Mouse (Mus musculus) R1 (cell line): ENCODE results near the gene Larp1.
A peak's percentile ranks its signal among the peaks of the same experiment; 100 is the strongest.

Experiments
- DNase-seq: peaks from one replicate; pipeline ENCODE4 v3.0.0-alpha.2; 2018; ENCODE audit warnings: low read depth, low spot score

The Larp1 gene

GRCm38 (mm10) chr11:58003126-58003525 is 5.7 kb upstream of the Larp1 start:
- no peak for DNase-seq

- no peak for DNase-seq
Measured at GRCm38 (mm10) chr11:58003734-58004133, 5.1 kb upstream of the Larp1 start.

- DNase-seq, result no peak
Measured at GRCm38 (mm10) chr11:58005110-58005509, 3.8 kb upstream of the Larp1 start.

- no peak for DNase-seq
Measured at GRCm38 (mm10) chr11:58008013-58008412, 851 bp upstream of the Larp1 start.

GRCm38 (mm10) chr11:58008437-58009050 is 320 bp upstream of the Larp1 start:
- peak; percentile 94 for DNase-seq

GRCm38 (mm10) chr11:58009516-58010141 is 765 bp downstream of the Larp1 start:
- DNase-seq, result peak; percentile 47

GRCm38 (mm10) chr11:58010226-58010781 is 1.4 kb downstream of the Larp1 start:
- DNase-seq, result peak; percentile 53

- DNase-seq, result no peak
Measured at GRCm38 (mm10) chr11:58010930-58011329, 2.1 kb downstream of the Larp1 start.

- DNase-seq, result no peak
Measured at GRCm38 (mm10) chr11:58011813-58012212, 2.9 kb downstream of the Larp1 start.

GRCm38 (mm10) chr11:58012674-58013073 is 3.8 kb downstream of the Larp1 start:
- DNase-seq, result no peak

- DNase-seq, result no peak
Measured at GRCm38 (mm10) chr11:58013100-58013499, 4.2 kb downstream of the Larp1 start.

- no peak for DNase-seq
Measured at GRCm38 (mm10) chr11:58014604-58015003, 5.7 kb downstream of the Larp1 start.

- DNase-seq, result no peak
Measured at GRCm38 (mm10) chr11:58015339-58015738, 6.5 kb downstream of the Larp1 start.

- no peak for DNase-seq
Measured at GRCm38 (mm10) chr11:58016371-58016770, 7.5 kb downstream of the Larp1 start.

- no peak for DNase-seq
Measured at GRCm38 (mm10) chr11:58017422-58017821, 8.6 kb downstream of the Larp1 start.

- peak; percentile 34 for DNase-seq
Measured at GRCm38 (mm10) chr11:58018287-58018686, 9.4 kb downstream of the Larp1 start.

- DNase-seq, result peak; percentile 72
Measured at GRCm38 (mm10) chr11:58018701-58019100, 9.8 kb downstream of the Larp1 start.

GRCm38 (mm10) chr11:58021095-58021494 is 12.2 kb downstream of the Larp1 start:
- DNase-seq, result no peak

- DNase-seq, result peak; percentile 49
Measured at GRCm38 (mm10) chr11:58021618-58022017, 12.8 kb downstream of the Larp1 start.

GRCm38 (mm10) chr11:58024271-58024670 is 15.4 kb downstream of the Larp1 start:
- DNase-seq, result no peak

- no peak for DNase-seq
Measured at GRCm38 (mm10) chr11:58024671-58025070, 15.8 kb downstream of the Larp1 start.

- no peak for DNase-seq
Measured at GRCm38 (mm10) chr11:58025881-58026280, 17.0 kb downstream of the Larp1 start.

- no peak for DNase-seq
Measured at GRCm38 (mm10) chr11:58026337-58026736, 17.5 kb downstream of the Larp1 start.
